Mouse (Mus musculus) adrenal gland, postnatal 36 days (tissue): ENCODE measurements around the gene Qsox2. TPM values are rescaled to one million over a fixed set of nuclear protein-coding genes. Genes with fewer than 3 reads are reported as not detected.
A peak's percentile ranks its signal among the peaks of the same experiment; 100 is the strongest.

ENCODE experiments used
- DNase-seq, 2 experiments: peaks; one replicate each; pipeline ENCODE4 v3.0.0; 2021; ENCODE audit warnings: mixed read lengths in 1 of 2
- total RNA-seq, 2 experiments: library from RNA; stranded (reverse); gene quantifications; 2 replicates each; pipeline ENCODE4 v1.2.3; 2021

Qsox2 gene
- total RNA-seq, 2 experiments from 2014 or later = 20.5 to 21.0 TPM

DNA sequence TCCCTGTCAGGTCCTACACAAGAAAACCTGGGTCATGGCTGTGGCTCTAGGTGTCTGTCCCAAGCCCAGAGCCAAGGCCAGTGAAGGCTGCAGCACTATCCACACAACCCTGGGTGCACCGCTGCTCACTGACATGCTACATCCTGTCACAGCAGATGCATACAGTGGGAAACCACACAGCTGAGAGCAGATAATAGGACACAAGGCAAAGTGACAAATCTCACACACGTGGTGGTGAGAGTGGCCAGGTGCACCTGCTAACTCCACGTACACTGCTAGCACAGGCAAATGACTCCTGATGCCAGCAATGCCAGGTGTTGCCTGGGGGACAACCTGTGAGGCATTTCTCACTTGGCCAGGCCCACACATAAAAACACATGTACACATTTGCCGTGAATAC is 12.1 kb downstream of the Qsox2 start:
- no peak for DNase-seq

DNA sequence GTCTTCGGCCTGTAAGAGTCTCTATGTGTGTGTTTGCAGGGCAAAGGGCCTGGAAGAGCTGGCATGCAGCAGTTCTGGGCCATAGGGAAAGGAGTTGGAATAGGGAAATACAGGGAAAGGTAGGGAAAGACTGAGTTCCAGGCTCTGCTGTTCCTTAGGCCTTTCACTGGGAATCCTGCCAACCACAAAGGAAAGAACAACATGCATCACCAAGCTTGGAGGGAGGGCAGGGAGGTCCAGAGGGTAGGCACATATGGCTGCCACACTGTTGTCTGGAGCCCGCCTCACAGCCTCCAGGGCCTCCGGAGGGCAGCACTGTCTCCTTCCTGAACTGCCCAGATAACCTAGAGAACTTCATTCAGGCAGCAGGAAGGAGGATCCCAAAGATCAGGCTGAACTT is 13.4 kb downstream of the Qsox2 start:
- no peak for DNase-seq

DNA sequence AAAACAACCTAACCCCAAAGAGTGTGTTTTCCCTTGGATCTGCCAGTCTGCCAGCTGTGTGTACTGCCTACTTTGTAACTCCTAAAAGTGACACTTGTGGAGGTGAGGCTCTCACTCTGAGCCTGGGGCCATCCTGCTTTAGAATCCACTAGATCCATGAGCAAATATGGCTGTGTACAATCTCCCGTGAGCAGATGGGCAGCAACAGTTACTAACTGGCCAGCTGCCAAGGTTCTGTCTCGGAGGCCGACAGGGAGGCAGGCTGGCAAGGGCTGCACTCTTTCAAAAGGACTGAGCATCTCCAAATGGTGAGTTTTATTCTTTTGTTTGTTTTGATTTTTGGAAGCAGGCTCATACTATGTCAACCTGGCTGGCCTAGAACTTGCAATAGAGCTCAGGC is 22.8 kb downstream of the Qsox2 start:
- DNase-seq = peak; percentile 66 to 72

DNA sequence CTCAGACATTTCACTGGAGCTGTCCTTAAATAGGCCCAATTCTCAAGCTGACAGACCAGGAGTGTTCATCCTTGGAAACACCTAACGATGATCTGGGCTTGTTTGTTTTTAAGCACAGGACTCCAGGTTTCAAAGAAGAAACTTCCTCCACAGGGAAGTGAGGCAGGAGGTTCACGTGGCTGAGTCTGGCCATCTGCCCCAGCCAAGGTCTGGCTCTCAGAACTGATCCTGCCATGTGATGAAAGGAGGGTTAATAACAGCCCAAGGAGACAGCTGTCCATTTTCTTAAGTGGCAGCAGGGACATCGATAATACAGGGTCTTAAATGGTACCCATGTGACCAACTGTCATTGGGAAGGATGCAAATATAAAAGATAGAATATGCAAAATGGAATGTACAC is 27.8 kb downstream of the Qsox2 start:
- DNase-seq = no peak

DNA sequence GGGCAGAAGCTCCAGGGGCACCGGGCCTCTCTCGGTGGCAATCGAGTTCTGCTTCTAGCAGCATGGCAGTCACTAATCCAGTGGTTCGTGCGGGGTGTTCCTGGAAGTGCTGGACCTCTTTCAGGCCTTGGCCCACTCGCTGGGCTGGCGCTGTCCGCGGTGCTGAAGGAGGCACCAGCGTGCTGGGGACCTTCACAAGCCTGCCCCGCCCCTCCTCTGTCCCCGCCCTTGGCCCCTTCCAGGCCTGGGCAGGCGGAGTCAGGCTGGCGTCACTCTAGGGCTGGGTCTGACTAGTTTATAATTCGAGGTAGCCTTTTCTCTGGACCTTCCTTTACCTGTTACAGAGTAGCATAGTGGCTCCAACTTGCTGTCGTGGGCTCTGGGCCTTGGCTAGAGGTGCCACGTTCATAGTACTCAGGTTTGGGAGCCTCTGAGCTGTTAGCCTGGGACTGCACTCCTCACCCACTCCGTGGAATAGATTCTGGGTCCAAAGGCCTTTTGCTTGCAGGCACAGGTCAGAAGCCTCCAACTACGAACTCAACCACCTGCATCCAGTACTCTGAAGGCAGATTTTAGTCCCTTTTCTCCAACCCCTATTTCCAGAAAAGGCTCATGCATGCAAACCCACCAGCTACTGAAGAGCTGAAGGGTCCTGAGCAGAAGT is 29.1 kb downstream of the Qsox2 start, which contains the start of gene Lhx3:
Gene Lhx3 (minus strand): TSS at position 164 of the 664 bp plus-strand sequence.
- DNase-seq = peak; percentile 96 to 97

DNA sequence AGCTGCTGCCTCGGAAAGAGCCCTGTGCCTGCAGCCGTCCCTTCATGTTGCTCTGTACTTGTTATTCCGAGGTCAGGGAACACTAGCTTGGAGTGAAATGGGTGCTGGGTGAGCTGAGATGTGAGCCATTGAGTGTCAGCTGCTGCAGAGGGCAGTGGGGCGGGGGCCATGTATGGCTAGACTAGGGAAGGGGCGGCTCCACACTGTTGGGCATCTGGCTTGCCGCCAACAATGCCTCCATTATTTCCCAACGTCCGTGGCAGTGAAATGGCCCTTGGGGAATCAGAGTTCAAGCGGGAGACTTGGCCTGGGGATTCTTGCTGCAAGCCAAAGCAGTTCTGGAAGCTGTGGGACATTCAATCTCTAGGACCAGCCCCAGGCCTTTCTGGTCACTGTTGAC is 29.8 kb downstream of the Qsox2 start:
- peak in 1 of 2 experiments; percentile 22 for DNase-seq

DNA sequence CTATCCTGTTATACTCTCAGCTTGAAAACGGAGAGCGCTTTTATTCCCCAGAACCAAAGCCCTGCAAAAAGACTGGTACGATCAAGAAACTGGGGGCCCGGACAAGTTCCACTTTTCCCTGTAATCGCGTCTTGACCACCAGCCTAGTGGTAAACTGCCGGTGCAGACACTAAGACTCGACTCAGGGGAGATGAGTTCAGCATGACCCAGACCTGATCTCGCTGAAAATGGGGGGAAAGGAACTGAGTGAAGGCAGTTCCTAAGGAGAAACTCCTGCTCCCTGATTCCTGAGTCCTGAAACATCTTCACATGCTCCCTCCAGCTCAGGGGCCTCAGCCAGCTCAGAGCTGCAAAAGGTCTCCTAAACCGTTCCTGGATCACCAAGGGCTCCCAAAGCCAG is 31.6 kb downstream of the Qsox2 start:
- DNase-seq = no peak

DNA sequence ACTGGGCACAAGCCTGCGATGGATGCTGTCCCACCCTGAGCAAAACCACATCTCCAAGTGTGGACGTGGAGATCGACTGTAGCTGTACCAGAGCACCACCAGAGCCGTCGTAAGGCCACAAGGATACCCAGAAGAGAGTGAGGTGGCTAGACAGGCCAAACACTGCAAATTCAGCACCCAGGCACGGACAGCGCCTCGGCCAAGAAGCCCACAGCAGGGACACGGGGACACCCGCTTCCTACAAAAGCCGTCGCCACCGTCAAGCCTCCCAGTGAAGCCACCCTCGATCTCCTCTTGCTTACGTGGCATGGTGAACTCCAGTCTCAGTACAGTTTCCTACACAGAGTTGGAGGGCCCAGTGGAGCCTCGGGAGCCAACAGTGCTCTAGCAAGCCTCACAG is 32.2 kb downstream of the Qsox2 start:
- peak; percentile 71 to 72 for DNase-seq

DNA sequence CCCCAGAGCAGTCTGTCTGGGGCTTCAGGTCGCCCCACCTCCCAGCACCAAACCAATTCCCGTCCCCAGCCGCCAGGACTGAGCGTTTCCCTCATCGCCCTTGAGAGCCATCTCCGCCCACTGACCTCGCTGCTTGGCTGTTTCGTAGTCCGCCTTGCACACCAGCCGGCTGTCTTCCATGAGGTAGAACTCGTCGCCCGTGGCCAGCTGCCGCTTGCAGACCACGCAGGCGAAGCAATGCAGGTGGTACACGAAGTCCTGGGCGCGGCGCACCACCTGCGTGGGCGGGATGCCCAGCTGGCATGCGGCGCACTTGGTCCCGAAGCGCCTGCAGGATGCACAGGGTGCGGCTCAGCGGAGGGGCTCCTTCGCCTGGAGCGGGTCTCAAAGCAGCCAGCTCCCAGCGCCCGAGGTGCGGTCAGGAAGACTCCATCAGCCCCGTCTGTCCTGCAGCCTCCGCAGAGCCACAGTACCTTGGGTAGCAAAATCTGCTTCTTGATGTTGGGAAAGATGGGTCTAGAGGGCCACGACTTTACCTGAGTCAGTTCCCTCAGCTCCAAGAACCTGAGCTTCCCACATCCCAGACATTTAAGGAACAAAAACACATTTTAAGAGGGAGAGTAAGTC is 34.4 kb downstream of the Qsox2 start:
- peak; percentile 74 to 81 for DNase-seq

DNA sequence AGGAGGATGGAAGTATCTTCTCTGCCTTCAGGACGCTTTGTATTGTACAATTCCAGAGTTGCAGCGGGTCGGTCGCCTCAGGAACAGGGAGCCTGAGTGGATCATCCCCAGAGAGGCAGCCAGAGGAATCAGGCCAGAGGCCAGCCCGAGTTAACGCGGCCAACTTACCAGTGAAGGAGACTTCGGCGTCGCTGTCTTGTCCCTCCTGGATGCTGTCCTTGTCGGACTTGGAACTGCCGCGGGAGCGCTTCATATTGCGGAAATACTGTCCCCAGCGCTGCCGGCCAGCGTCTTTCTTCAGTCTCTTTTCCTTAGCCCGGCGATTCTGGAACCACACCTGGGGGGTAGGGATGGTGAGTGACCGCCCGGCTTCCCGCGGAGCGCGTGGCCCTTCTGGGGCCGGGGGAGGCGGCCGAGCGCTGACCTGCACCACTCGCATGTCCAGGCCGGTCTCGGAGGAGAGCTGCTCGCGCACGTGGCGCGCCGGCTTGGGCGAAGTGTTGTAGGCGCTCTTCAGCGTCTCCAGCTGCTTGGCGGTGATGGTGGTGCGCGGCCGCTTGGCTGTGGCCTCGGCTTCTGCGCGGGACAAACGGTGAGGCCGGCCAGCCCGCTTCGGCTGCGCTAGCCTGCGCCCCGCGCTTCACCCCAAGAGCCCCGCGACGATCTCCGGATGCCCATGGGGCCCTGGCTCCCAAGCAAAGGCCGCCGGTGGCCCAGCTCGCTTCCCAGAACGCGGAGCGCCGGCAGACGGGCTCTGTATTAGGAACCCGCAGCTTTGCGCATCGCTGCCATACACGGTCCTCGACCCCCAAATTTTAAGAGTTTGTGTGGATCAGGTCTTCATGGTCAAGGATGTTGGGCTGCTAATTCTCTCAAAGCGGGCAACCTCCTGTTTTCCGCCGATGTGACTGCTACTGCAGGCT is 35.1 kb downstream of the Qsox2 start:
- DNase-seq = peak; percentile 21 to 42

DNA sequence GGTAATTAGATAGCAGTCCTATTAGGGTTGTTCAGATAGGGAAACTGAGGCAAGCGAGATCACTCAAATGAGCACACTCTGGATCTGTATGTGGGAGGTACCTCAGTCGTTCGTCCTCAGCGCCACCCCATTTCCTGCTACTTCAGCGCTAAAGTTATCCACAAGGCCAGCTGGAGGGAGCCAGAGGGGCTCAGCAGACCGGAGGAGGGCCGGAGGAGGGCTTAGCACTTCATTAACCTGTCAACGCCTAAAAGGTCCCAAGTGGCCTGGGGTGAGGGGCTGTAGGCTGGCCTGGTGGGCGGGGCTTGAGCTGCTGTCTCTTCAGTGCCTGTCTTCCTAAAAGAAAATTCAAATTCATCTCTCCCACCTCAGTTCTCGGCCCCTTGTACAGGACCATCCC is 38.8 kb downstream of the Qsox2 start:
- no peak for DNase-seq

DNA sequence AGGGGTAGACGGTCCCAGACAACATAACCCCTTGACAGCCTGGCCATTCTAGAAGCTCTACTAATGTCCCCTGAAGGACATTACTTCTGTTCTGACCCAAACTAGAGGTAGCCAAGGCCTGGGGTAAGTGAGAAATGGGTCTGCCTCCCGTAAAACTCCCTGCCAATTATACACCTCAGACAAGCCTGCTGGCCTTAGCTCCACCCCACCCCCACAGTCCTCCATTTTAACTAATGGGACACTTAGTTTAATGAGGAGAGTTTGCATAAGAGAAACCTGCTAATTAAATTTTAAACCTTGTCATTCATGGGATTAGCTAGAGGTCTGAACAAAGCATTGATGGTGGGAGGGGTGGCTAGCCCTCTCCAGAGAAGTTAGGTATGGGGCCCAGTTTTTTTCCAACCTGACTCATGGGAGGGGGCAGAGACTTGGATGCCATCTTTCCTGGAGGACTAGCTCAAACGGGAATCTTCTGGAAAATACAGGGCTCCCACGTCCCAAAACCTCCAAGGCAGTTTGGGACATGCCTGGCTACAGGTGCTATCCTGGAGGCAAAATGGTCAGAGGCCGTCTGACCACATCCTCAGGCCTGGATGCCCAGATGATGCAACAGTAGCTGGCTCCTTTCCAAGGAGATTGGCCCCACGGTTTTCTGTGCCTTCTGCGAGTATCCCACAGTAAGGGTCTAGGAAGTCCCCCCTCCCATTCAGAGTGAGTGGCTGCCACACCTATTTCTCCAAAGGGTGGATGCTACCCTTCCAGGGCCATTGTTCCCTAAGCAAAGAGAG is 42.6 kb downstream of the Qsox2 start:
- DNase-seq = no peak

DNA sequence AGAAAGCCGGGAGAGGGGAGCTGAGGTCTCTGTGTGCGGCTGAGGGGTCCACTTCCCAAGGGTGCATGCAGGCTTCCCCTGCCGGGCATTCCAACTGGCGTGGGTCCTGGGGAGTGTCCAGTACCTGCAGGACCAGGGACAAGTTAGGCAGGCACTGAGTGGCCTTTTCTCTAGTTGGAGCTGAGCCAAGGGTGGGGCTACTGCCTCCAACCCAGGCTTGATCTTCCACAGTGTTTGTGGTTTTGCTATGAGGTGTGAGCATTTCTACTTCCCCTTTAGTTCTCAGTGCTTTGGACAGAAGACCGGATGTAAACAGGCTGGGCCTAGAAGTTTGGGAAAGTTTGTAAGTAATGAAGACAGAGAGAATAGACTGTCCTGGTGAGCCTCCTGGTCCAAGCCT is 48.8 kb downstream of the Qsox2 start:
- peak in 1 of 2 experiments; percentile 17 for DNase-seq

DNA sequence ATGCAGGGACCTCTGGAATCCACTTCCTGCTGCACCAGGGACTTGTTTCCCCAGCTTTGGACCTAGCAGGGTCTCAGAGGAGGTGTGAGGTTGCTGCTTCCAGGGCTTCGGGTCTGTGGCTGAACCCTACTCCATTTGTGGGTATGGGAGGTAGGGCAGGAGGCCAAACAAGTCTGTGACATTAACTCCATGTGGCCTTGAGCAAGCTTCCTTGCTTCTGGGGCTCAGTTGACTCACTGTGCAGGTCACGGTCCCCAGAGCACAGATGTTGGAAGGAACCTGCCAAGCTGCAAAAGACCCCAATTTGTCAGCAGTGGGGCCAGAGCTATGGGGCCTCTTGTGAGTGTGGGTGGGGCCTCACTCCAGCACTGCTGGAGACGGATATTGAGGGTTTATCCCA is 53.0 kb downstream of the Qsox2 start:
- peak; percentile 70 to 71 for DNase-seq

DNA sequence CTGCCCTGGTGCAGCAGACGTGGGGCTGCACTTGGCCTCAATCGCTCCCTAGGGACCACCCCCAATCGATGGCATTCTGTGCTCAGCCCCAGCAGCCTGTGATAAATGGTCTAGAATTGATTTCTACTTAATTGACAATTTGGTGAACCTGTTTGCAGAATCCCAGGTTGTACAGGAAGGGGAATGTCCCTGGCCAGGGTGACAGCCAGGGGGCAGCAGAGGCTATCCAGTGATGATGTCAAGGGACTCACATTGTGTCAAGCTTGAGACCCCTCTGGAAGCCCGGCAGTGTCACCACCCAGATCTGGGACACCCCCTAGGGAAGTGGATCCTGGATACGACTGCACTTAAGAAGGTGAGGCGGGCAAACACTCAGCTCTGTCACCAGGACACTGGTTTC is 54.7 kb downstream of the Qsox2 start:
- peak; percentile 63 to 82 for DNase-seq

DNA sequence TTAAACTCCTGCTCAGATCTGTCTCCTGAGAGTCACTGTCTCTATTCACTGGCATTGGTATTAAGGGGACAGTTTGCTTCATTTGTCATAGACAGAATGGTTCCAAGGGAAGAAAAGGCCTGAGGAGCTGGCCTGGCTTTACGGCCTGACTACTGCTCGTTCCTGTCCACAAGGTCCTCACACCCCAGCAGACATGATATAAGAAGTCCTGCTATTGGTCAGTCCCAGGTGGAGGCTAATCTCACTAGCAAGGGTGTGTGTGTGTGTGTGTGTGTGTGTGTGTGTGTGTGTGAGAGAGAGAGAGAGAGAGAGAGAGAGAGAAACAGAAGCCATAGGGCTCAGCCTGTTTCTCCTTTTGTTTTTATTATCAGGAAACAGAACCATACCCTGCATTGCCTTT is 60.1 kb downstream of the Qsox2 start:
- DNase-seq = no peak

DNA sequence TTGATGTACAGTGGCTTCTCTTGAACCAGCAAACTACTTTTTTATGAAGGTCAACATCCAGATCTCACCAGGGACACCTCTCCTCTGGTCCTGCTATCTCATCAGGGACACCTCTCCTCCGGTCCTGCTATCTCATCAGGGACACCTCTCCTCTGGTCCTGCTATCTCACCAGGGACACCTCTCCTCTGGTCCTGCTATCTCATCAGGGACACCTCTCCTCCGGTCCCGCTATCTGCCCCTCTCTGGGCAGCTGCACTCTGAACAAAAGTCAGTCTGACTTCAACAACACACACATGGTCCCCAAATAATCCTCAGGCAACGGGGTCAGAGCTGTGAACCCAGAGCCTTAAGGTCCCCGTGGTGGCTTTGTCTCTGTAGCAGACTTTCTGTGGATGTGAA is 60.6 kb downstream of the Qsox2 start:
- DNase-seq = no peak

DNA sequence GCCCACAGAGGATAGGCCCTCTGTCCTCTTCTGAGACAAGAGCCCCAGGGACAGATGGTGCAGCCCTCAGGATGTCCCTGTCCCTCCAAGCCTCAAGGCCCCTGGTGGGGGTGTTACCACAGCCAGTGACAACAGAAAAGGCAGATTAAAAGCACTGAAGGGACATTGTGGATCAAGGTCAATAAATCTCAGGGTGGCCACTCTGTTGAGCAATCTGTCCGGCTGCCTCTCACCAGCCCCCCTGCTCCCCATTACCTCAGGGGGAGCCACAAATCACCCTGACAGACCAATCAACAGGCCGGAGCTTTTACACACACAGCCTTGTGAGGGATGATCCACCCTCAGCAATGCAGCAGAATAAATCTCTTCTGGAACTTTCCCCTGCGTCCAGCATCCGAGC is 62.1 kb downstream of the Qsox2 start:
- DNase-seq = peak; percentile 70 to 72

DNA sequence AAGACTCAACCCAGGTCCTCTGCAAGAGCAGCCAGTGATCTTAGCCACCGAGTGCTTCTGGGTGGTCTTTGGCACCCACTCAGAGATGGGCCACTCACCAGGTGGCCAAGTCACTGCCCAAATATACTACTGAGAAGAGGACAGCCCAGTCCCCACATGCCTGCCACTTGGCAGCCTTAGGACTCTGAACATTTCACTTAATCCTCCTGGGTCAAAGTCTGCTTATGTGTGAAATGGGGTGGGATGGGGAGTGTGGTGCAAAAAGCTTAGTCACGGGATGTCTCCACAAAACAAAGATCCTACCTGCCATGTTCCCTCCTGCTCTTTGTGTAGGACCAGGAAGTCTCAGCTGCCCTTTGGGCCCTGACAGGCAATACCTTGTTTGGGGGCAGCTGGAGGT is 65.2 kb downstream of the Qsox2 start:
- DNase-seq = no peak

DNA sequence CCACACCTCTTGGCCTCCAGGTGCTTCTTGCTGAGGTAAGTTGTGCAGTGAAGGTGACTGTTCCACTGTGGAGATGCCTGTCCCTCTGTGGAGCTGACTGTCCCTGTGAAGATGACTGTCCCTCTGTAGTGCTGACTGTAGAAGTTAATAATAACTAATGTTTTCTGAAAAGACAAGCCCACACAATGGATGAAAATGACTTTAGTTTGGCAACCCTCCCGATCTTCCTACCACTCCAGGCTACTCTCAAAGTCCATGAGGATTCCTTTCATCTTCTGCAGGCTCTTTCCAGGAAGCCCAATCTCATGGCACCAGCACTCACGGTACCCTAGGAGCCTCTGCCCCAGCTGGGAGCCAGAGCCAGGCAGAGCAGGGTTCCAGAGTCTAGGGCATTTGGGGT is 66.9 kb downstream of the Qsox2 start:
- no peak for DNase-seq

DNA sequence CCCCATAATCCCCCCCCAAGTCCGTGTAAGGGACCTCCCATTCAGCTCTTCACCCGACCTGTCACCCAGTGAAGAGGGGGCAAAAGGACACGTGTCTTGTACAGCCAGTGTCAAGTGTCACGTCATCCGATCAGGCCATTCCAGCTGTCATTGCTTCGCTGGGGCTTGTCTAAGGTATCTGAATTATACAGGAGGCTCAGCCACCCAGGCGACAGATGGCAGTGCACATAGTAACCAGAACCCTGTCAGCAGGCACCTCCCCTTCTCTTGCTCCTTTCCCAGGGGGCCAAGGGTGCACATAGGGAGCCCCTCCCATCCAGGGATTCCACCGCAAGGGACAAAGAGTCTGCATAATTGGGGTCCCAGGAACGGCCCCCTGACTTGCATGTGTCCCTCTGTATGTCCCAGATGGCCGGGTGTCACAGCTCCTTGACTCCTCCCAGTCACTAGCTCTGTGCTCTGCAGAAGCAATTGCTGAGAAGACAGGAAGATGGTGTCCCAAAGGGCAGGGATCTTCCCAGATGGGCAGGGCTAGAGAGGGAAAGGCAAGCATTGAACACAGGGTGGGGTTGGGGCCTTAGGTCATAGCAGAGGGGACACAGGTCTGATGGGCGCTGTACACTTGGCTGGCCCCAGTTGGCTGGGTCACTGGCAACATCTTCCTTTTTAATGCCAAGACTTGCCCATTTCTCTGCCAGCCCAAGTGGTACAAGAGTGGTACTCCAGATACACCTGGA is 68.3 kb downstream of the Qsox2 start:
- DNase-seq = no peak
